Mouse (Mus musculus) lung, adult 2 months (tissue): ENCODE data around the gene Khdc1a. TPM values are rescaled to one million over a fixed set of nuclear protein-coding genes. Genes with fewer than 3 reads are reported as not detected.
"Not testable (repeated sequence)": the region's sequence is repeated elsewhere in the genome, so short reads cannot be mapped to it uniquely, and the experiment has no call there.

Experiments used
- DNase-seq: peaks from one replicate; pipeline ENCODE4 v3.0.0; 2022
- H3K4me1 ChIP-seq: fragments of 200-500 bp; 2 replicates; pipeline ENCODE4 v1.6.1; 2011; ENCODE audit warnings: low read length; ENCODE audit not compliant: control insufficient read depth, insufficient read depth
- H3K4me3 ChIP-seq: fragments of 200-500 bp; replicated peaks from 2 replicates; pipeline ENCODE3; 2011; ENCODE audit warnings: low read depth, mild to moderate bottlenecking, control low read depth, low read length; ENCODE audit errors: extremely low read depth
- CTCF ChIP-seq: fragments of 200-500 bp; IDR thresholded peaks from 2 replicates; pipeline ENCODE4 v1.5.1; 2011; ENCODE audit warnings: mild to moderate bottlenecking, low read length, control low read depth; ENCODE audit not compliant: insufficient read depth
- POLR2A ChIP-seq: fragments of 200-500 bp; IDR thresholded peaks from 2 replicates; pipeline ENCODE4 v1.6.1; 2011; ENCODE audit warnings: low read depth, mild to moderate bottlenecking, control low read depth, low read length, borderline replicate concordance; ENCODE audit errors: extremely low read depth
- WGBS: fragments of 180-500 bp; shearing (Covaris S2); methylation state at CpG from one replicate; pipeline ENCODE4 v1.1.7; 2018; 5-methylcytosine and 5-hydroxymethylcytosine counted together
- polyA plus RNA-seq: library from polyadenylated mRNA; depleted of rRNA; stranded (reverse); fragments of >200 nt; gene quantifications from 2 replicates; pipeline ENCODE4 v1.2.3, GENCODE M21; 2012

Khdc1a gene
- polyA plus RNA-seq, 1 experiment: not detected

- TF ChIP-seq CTCF (no peak), POLR2A (no peak)
- Histone ChIP-seq H3K4me1 (no peaks in the 10 kb centered on the region), H3K4me3 (no peak overlapping the region)
- WGBS: 78% methylated on average over 1 of the region's 1 CpGs
- DNase-seq: no peak
Measured at GRCm38 (mm10) chr1:21323996-21324574, 25.4 kb upstream of the Khdc1a start.

GRCm38 (mm10) chr1:21324633-21325032 lies 24.8 kb upstream of the Khdc1a start:
- no peak overlapping the region for H3K4me3 ChIP-seq
- DNase-seq: no peak
- no peaks in the 10 kb centered on the region for H3K4me1 ChIP-seq
- TF ChIP-seq CTCF (no peak), POLR2A (no peak)
- WGBS: 67% methylated on average over 1 of the region's 1 CpGs

DNA sequence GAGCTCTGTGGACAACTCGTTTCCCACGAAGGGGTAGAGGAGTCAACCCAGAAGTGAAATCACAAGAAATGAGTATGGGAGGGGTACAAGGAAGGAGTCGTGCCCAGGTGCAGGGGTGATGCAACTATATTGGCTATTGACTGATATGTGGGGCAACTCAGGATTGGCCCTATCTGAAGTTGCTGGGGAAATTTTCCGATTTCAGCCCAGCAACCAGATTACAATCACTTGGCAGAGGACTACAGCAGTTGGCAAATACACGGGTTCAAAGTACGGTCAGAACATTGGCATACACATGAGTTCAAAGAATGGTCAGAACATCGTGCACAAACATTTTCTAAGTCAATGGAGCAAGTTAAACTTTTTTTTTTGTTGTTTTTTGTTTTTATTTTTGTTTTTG lies 22.7 kb upstream of the Khdc1a start:
- WGBS: 82% methylated on average over 7 of the region's 7 CpGs
- TF ChIP-seq POLR2A (no peak), CTCF (no peak)
- Histone ChIP-seq H3K4me1 (no peaks in the 10 kb centered on the region), H3K4me3 (no peak overlapping the region)
- no peak for DNase-seq

GRCm38 (mm10) chr1:21331161-21331560 lies 18.3 kb upstream of the Khdc1a start:
- DNase-seq, H3K4me3 ChIP-seq, H3K4me1 ChIP-seq: not testable (repeated sequence)

DNA sequence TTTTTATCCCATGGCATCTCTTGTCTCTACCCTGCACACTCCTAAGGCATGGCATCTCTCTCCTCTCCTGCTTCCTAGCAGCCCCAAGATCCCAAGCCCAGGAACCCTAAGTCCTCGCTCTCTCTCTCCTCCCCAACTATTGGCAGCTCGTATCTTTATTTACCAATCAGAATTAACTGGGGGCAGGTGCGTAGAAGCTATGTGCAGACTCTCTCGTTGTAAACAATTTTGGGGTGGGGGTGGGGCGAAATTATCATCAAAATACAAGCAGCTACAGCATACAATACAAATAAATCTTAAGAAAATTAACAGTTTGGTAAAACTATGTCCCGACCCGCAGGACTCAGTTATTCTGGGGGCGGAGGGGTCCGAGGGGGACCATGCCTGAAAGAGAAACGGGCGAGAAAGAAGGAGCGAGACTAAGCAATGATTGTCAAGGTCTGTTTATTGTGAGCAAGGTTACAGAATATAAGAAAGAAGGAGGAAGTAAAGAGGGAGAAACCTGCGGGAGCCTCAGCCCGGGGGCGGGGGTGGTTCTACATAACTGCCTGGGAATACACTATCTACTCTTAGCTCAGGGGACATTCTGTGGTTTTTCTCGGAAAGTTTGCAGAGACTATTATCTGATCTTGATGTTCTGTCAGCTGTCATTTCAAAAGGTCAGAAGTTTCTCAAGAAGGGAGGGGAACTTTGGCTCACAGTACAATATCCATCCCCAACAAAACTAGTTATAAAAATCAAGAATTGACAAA lies 16.0 kb upstream of the Khdc1a start:
- no peak for DNase-seq
- TF ChIP-seq CTCF (no peak), POLR2A (no peak)
- H3K4me1 ChIP-seq: no peaks in the 10 kb centered on the region
- 60% methylated on average over 16 of the region's 16 CpGs for WGBS
- no peak overlapping the region for H3K4me3 ChIP-seq

DNA sequence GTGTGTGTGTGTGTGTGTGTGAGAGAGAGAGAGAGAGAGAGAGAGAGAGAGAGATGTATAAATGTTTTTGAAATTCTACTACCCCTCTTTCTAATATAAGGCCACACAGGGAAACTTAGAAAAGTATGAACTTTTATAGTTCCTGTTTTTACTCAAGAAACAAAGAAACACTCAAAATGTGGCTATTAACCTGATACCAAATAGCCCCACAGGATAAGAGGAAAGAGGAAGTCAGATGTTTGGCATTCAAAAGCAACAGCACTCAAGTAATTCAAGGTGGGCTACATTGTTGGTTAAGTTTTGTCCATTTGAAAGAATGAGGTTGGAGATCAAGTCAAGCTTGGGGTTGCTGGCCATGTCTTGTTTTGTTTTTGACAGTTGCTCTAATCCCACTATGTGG lies 13.6 kb upstream of the Khdc1a start:
- no peak for DNase-seq
- Histone ChIP-seq H3K4me3 (no peak overlapping the region), H3K4me1 (no peaks in the 10 kb centered on the region)
- no peak for TF ChIP-seq POLR2A
- TF ChIP-seq CTCF: no peak

GRCm38 (mm10) chr1:21340745-21341144 lies 8.7 kb upstream of the Khdc1a start:
- no peaks in the 10 kb centered on the region for H3K4me1 ChIP-seq
- TF ChIP-seq POLR2A: no peak
- no peak for TF ChIP-seq CTCF
- DNase-seq: no peak
- H3K4me3 ChIP-seq: no peak overlapping the region
- WGBS: 94% methylated on average over 1 of the region's 1 CpGs

DNA sequence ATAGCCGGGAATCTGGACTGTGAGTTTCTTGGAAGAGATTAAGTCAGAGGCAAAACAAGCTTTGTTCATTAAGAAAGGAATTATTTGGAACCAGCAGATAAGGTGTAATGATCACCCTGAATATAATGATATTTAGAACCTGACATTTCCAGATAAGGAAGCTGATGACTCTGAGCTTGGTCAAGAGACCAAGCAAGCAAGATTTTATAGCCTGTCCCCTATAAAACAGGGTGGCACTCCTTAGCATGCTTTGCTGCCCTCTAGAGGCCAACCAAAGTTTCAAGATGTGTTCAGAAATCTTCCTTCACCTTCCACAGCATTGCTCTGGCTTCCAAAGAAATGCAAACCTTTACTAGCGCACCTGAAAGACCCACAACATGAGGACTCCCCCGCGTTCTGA lies 5.2 kb upstream of the Khdc1a start:
- peak; percentile 23 for DNase-seq
- TF ChIP-seq CTCF (peak; percentile 36), POLR2A (no peak)
- Histone ChIP-seq H3K4me1 (no peaks in the 10 kb centered on the region), H3K4me3 (no peak overlapping the region)
- WGBS: 58% methylated on average over 4 of the region's 4 CpGs

DNA sequence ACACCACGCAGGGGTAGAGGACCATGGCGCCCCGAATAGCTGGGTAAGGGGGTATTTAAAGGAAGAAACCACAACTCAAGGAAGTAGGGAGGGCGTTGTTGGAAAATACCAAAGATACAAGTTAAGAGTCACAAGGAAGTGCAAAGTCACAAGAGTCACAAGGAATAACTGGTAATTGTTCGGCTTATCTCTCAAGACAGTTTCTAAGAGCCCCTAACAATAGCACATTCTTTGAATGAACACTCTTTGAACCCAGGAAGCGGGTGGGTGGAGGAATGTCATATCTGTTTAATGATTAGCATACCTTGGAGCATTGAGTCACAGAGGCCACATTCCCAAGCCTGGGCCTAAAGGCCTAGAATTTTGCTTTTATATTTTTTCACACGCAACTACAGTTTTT lies 4.7 kb upstream of the Khdc1a start:
- 67% methylated on average over 7 of the region's 7 CpGs for WGBS
- not testable (repeated sequence) for DNase-seq, H3K4me1 ChIP-seq, H3K4me3 ChIP-seq

DNA sequence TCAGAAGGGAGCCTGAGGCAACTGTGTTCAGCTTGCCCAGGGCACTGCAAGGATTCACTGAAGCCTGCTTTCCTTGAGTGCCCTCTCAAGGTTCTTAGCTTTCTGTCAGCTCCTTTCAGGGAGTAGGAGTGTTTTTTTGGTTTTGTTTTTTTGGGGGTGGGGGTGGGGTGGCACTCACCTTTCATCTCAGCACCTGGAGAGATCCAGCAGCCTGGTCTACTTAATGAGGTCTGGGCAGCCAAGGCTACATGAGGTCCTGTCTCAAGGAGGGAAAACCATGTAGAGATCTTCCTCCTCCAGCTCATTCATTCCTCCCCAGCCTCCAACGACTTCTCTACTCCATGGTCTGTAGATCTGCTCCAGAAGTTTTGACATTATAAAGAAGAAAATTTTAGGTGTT lies 18.6 kb downstream of the Khdc1a start, which contains the start of gene Khdc1c:
Gene Khdc1c (plus strand): TSS at position 301 of the 400 bp plus-strand sequence.
- 46% methylated on average over 1 of the region's 1 CpGs for WGBS
- DNase-seq: not testable (repeated sequence)

GRCm38 (mm10) chr1:21383256-21383655 lies 33.8 kb downstream of the Khdc1a start, which contains the start of gene Khdc1b:
Gene Khdc1b (plus strand): TSS chr1:21383556.
- no peaks in the 10 kb centered on the region for H3K4me1 ChIP-seq
- 81% methylated on average over 1 of the region's 1 CpGs for WGBS
- DNase-seq: no peak
- H3K4me3 ChIP-seq: no peak within 1 kb of the TSS
- no peak for TF ChIP-seq POLR2A
- TF ChIP-seq CTCF: no peak

More for the DNA sequence above, 18.6 kb downstream of the Khdc1a start, which contains the start of gene Khdc1c:
- H3K4me3 ChIP-seq, H3K4me1 ChIP-seq: not testable (repeated sequence)
